Mouse (Mus musculus) intestine, embryonic 14.5 days (tissue): Measurements from ENCODE around the gene Tchhl1. TPM values are rescaled to one million over a fixed set of nuclear protein-coding genes. Genes with fewer than 3 reads are reported as not detected.
A peak's percentile ranks its signal among the peaks of the same experiment; 100 is the strongest.

Source experiments
- ATAC-seq: fragments of 200-750 bp; cut with Nextera tagmentation; replicated peaks from 2 replicates; pipeline ENCODE4 v1.8.0; 2017; ENCODE audit warnings: low read depth, moderate number of reproducible peaks, moderate TSS enrichment, moderate library complexity; ENCODE audit not compliant: low FRiP score, low TSS enrichment
- DNase-seq: peaks from one replicate; pipeline ENCODE4 v3.0.0-alpha.2; 2018; ENCODE audit warnings: low spot score
- H3K27ac ChIP-seq: fragments of 300-500 bp; sonication (generic); 2 replicates; pipeline ENCODE4 v1.5.1; 2014; ENCODE audit warnings: low read depth, mild to moderate bottlenecking, control low read depth
- H3K27me3 ChIP-seq: fragments of 300-500 bp; sonication (generic); replicated peaks from 2 replicates; pipeline ENCODE4 v1.6.1; 2014; ENCODE audit warnings: low read length, control low read depth; ENCODE audit not compliant: control insufficient read depth, insufficient read depth
- H3K36me3 ChIP-seq: fragments of 300-500 bp; sonication (generic); 2 replicates; pipeline ENCODE4 v1.6.1; 2014; ENCODE audit warnings: low read length, control low read depth; ENCODE audit not compliant: control insufficient read depth, insufficient read depth
- H3K4me1 ChIP-seq: fragments of 300-500 bp; sonication (generic); replicated peaks from 2 replicates; pipeline ENCODE4 v1.6.1; 2014; ENCODE audit warnings: low read length, control low read depth, mixed read lengths; ENCODE audit not compliant: control insufficient read depth, insufficient read depth
- H3K4me2 ChIP-seq: fragments of 300-500 bp; sonication (generic); 2 replicates; pipeline ENCODE4 v1.6.1; 2014; ENCODE audit warnings: low read length
- H3K4me3 ChIP-seq: fragments of 300-500 bp; sonication (generic); 2 replicates; pipeline ENCODE4 v1.5.1; 2014; ENCODE audit warnings: low read depth, low read length, control low read depth, mixed read lengths
- H3K9ac ChIP-seq: fragments of 300-500 bp; sonication (generic); 2 replicates; pipeline ENCODE4 v1.6.1; 2014; ENCODE audit warnings: mild to moderate bottlenecking, low read length
- H3K9me3 ChIP-seq: fragments of 300-500 bp; sonication (generic); 2 replicates; pipeline ENCODE4 v1.6.1; 2016; ENCODE audit warnings: low read length, control low read depth; ENCODE audit not compliant: control insufficient read depth
- WGBS: fragments of 180-500 bp; shearing (Covaris S2); extraction: QIAGEN DNeasy Blood & Tissue Kit; methylation state at CpG from one replicate; pipeline ENCODE4 v1.1.7; 2014; 5-methylcytosine and 5-hydroxymethylcytosine counted together
- polyA plus RNA-seq: library from polyadenylated mRNA; unstranded; fragments of >200 nt; fragmentation: Nextera tagmentation; extraction: Ambion mirVana; gene quantifications from 2 replicates; pipeline ENCODE4 v1.2.1, GENCODE M21; 2014

Gene Tchhl1
- polyA plus RNA-seq, 1 experiment from 2014 or later, result not detected

GRCm38 (mm10) chr3:93511036-93511435 is 42.5 kb downstream of the Tchhl1 start:
- Histone ChIP-seq H3K9ac (no peak overlapping the region), H3K4me1 (no peaks in the 10 kb centered on the region), H3K9me3 (no peaks in the 10 kb centered on the region), H3K27me3 (no peaks in the 10 kb centered on the region), H3K36me3 (no peaks in the 10 kb centered on the region), H3K4me3 (no peak overlapping the region), H3K4me2 (no peak overlapping the region), H3K27ac (no peak overlapping the region)
- ATAC-seq (no peak), DNase-seq (no peak)
- 65% methylated on average over 1 of the region's 1 CpGs for WGBS

DNA sequence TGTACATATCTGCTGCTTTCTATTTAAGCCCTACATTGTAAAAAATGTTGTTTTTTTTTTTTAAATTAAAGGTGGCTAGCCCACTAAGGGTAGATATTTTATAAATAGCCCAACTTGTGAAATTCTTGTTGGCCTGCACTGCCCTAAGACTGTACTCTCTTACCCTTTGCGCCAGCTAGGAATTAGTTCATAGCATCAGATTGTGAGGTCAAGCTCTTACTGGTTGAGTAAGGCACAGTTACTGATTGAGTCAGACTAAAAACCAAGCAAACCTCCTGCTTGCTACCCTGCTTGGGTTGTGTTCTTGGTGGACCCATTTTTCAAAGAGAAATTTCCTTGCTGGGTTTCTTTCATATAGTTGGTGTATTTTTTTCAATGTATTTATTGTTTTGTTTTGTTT is 43.2 kb downstream of the Tchhl1 start:
- Histone ChIP-seq H3K36me3 (no peaks in the 10 kb centered on the region), H3K4me3 (no peak overlapping the region), H3K9me3 (no peaks in the 10 kb centered on the region), H3K27me3 (no peaks in the 10 kb centered on the region), H3K4me2 (no peak overlapping the region), H3K9ac (no peak overlapping the region), H3K4me1 (no peaks in the 10 kb centered on the region), H3K27ac (no peak overlapping the region)
- DNase-seq, result no peak
- ATAC-seq, result no peak
- 90% methylated on average over 1 of the region's 1 CpGs for WGBS

GRCm38 (mm10) chr3:93512386-93513101 is 44.0 kb downstream of the Tchhl1 start:
- no peak for ATAC-seq
- WGBS, result 81% methylated on average over 7 of the region's 7 CpGs
- H3K27me3 ChIP-seq, result no peaks in the 10 kb centered on the region

GRCm38 (mm10) chr3:93514628-93515027 is 46.1 kb downstream of the Tchhl1 start:
- Histone ChIP-seq H3K9me3 (no peaks in the 10 kb centered on the region), H3K4me1 (no peaks in the 10 kb centered on the region), H3K36me3 (no peaks in the 10 kb centered on the region), H3K4me2 (no peak overlapping the region), H3K27me3 (no peaks in the 10 kb centered on the region), H3K9ac (no peak overlapping the region), H3K27ac (no peak overlapping the region), H3K4me3 (no peak overlapping the region)
- WGBS, result 96% methylated on average over 3 of the region's 3 CpGs
- DNase-seq (no peak), ATAC-seq (no peak)

More at GRCm38 (mm10) chr3:93512386-93513101, 44.0 kb downstream of the Tchhl1 start:
- H3K4me1 ChIP-seq, result no peaks in the 10 kb centered on the region
- H3K4me2 ChIP-seq, result no peak overlapping the region
- no peak overlapping the region for H3K27ac ChIP-seq
- DNase-seq, result no peak
- no peaks in the 10 kb centered on the region for H3K9me3 ChIP-seq
- no peaks in the 10 kb centered on the region for H3K36me3 ChIP-seq
- no peak overlapping the region for H3K9ac ChIP-seq
- no peak overlapping the region for H3K4me3 ChIP-seq

- H3K9me3 ChIP-seq, result no peaks in the 10 kb centered on the region
Observed at GRCm38 (mm10) chr3:93517343-93517742, 48.8 kb downstream of the Tchhl1 start.

GRCm38 (mm10) chr3:93519856-93520329 is 51.3 kb downstream of the Tchhl1 start:
- H3K4me1 ChIP-seq, result peaks cover 6% of the 10 kb centered on the region
- peak overlapping the region; percentile 56 for H3K4me2 ChIP-seq
- no peak overlapping the region for H3K27ac ChIP-seq
- 51% methylated on average over 5 of the region's 5 CpGs for WGBS
- DNase-seq (no peak), ATAC-seq (peak; percentile 37)
- H3K9ac ChIP-seq, result peak overlapping the region; percentile 81
- H3K4me3 ChIP-seq, result peak overlapping the region; percentile 66; the same call in 1 of the 2 replicates
- peaks cover 9% of the 10 kb centered on the region; the same call in 1 of the 2 replicates for H3K36me3 ChIP-seq
- no peaks in the 10 kb centered on the region for H3K27me3 ChIP-seq
- H3K9me3 ChIP-seq, result no peaks in the 10 kb centered on the region

More at GRCm38 (mm10) chr3:93517343-93517742, 48.8 kb downstream of the Tchhl1 start:
- Histone ChIP-seq H3K27me3 (no peaks in the 10 kb centered on the region), H3K9ac (no peak overlapping the region), H3K4me3 (no peak overlapping the region), H3K4me2 (no peak overlapping the region), H3K27ac (no peak overlapping the region), H3K4me1 (peaks cover 6% of the 10 kb centered on the region), H3K36me3 (no peaks in the 10 kb centered on the region)
- WGBS, result 62% methylated on average over 2 of the region's 2 CpGs
- no peak for ATAC-seq
- no peak for DNase-seq

GRCm38 (mm10) chr3:93520330-93521193 is 52.0 kb downstream of the Tchhl1 start, which contains the start of gene S100a11:
Gene S100a11 (plus strand): TSS chr3:93520488.
- H3K9me3 ChIP-seq, result no peaks in the 10 kb centered on the region
- ATAC-seq, result peak; percentile 95
- peak within 1 kb of the TSS; percentile 66 for H3K4me3 ChIP-seq
- H3K36me3 ChIP-seq, result peaks cover 10% of the 10 kb centered on the region; the same call in 1 of the 2 replicates
- peak within 1 kb of the TSS; percentile 86 for H3K27ac ChIP-seq
- peaks cover 6% of the 10 kb centered on the region for H3K4me1 ChIP-seq
- DNase-seq, result peak; percentile 86
- WGBS, result 0% methylated on average over 37 of the region's 38 CpGs
- H3K9ac ChIP-seq, result peak within 1 kb of the TSS; percentile 81
- no peaks in the 10 kb centered on the region for H3K27me3 ChIP-seq
- H3K4me2 ChIP-seq, result peak within 1 kb of the TSS; percentile 56
